Mouse (Mus musculus): ENCODE measurements around the gene Prkag2. TPM values are rescaled to one million over a fixed set of nuclear protein-coding genes. Genes with fewer than 3 reads are reported as not detected.
A peak's percentile ranks its signal among the peaks of the same experiment; 100 is the strongest.

Prkag2 gene
- polyA plus RNA-seq, 2 experiments = 3.1 to 4.0 TPM

GRCm38 (mm10) chr5:25082542-25082941 is 17.9 kb downstream of the Prkag2 start:
- DNase-seq (ENCODE audit: low read depth in 3 of 3, low spot score in 3 of 3) (no peak), ATAC-seq (ENCODE audit: insufficient read depth) (no peak)
- TF ChIP-seq CTCF (IDR thresholded peaks at IDR 0.05; ENCODE audit: low read depth) = peak; percentile 64
- no peak for TF ChIP-seq EP300 (IDR thresholded peaks at IDR 0.05; ENCODE audit: low read depth)
- Histone ChIP-seq H3K4me1 (replicated peaks; ENCODE audit: control insufficient read depth in 2 of 2, insufficient read depth in 2 of 2, low read length in 1 of 2) (no peaks in the 10 kb centered on the region; a peak in 1 of 4 replicates), H3K36me3 (replicated peaks; ENCODE audit: control insufficient read depth, insufficient read depth, low read depth) (no peaks in the 10 kb centered on the region), H3K9ac (replicated peaks) (no peak overlapping the region), H3K27me3 (ENCODE audit: control insufficient read depth, insufficient read depth, low read length) (no peaks in the 10 kb centered on the region), H3K4me2 (ENCODE audit: low read depth) (no peak overlapping the region), H3K9me3 (ENCODE audit: control insufficient read depth, low read length) (no peaks in the 10 kb centered on the region), H3K27ac (no peak overlapping the region), H3K4me3 (ENCODE audit: insufficient read depth in 1 of 2, low read depth in 2 of 2, low read length in 2 of 2) (no peak overlapping the region)
- WGBS (ENCODE audit: insufficient replicate concordance) = 28% methylated on average over 2 of the region's 2 CpGs

- ATAC-seq (ENCODE audit: insufficient read depth) (no peak), DNase-seq (ENCODE audit: low read depth in 3 of 3, low spot score in 3 of 3) (no peak)
- WGBS (ENCODE audit: insufficient replicate concordance) = 17% methylated on average over 16 of the region's 16 CpGs
- no peak for TF ChIP-seq EP300 (IDR thresholded peaks at IDR 0.05; ENCODE audit: low read depth)
- TF ChIP-seq CTCF (IDR thresholded peaks at IDR 0.05; ENCODE audit: low read depth) = no peak
- Histone ChIP-seq H3K9me3 (ENCODE audit: control insufficient read depth, low read length) (no peaks in the 10 kb centered on the region), H3K27ac (no peak overlapping the region), H3K36me3 (replicated peaks; ENCODE audit: control insufficient read depth, insufficient read depth, low read depth) (no peaks in the 10 kb centered on the region), H3K27me3 (ENCODE audit: control insufficient read depth, insufficient read depth, low read length) (no peaks in the 10 kb centered on the region), H3K4me1 (replicated peaks; ENCODE audit: control insufficient read depth in 2 of 2, insufficient read depth in 2 of 2, low read length in 1 of 2) (no peaks in the 10 kb centered on the region), H3K4me2 (ENCODE audit: low read depth) (no peak overlapping the region; the same call in 1 of the 2 replicates), H3K4me3 (ENCODE audit: insufficient read depth in 1 of 2, low read depth in 2 of 2, low read length in 2 of 2) (no peak overlapping the region), H3K9ac (replicated peaks) (no peak overlapping the region)
These were observed 18.9 kb downstream of the Prkag2 start for GRCm38 (mm10) chr5:25081545-25081944.

- Histone ChIP-seq H3K27ac (no peak overlapping the region), H3K4me3 (ENCODE audit: insufficient read depth in 1 of 2, low read depth in 2 of 2, low read length in 2 of 2) (no peak overlapping the region), H3K4me2 (ENCODE audit: low read depth) (no peak overlapping the region), H3K27me3 (ENCODE audit: control insufficient read depth, insufficient read depth, low read length) (no peaks in the 10 kb centered on the region), H3K36me3 (replicated peaks; ENCODE audit: control insufficient read depth, insufficient read depth, low read depth) (no peaks in the 10 kb centered on the region), H3K9ac (replicated peaks) (no peak overlapping the region), H3K4me1 (replicated peaks; ENCODE audit: control insufficient read depth in 2 of 2, insufficient read depth in 2 of 2, low read length in 1 of 2) (no peaks in the 10 kb centered on the region), H3K9me3 (ENCODE audit: control insufficient read depth, low read length) (no peaks in the 10 kb centered on the region)
- WGBS (ENCODE audit: insufficient replicate concordance) = 36% methylated on average over 3 of the region's 3 CpGs
- TF ChIP-seq CTCF (IDR thresholded peaks at IDR 0.05; ENCODE audit: low read depth) = no peak
- TF ChIP-seq EP300 (IDR thresholded peaks at IDR 0.05; ENCODE audit: low read depth) = no peak
- ATAC-seq (ENCODE audit: insufficient read depth) (no peak), DNase-seq (ENCODE audit: low read depth in 3 of 3, low spot score in 3 of 3) (no peak)
These were observed 19.4 kb downstream of the Prkag2 start for GRCm38 (mm10) chr5:25080994-25081393.

GRCm38 (mm10) chr5:25080438-25080945 is 19.9 kb downstream of the Prkag2 start:
- Histone ChIP-seq H3K4me1 (replicated peaks; ENCODE audit: control insufficient read depth in 2 of 2, insufficient read depth in 2 of 2, low read length in 1 of 2) (no peaks in the 10 kb centered on the region), H3K9ac (replicated peaks) (no peak overlapping the region), H3K9me3 (ENCODE audit: control insufficient read depth, low read length) (no peaks in the 10 kb centered on the region), H3K27ac (no peak overlapping the region), H3K27me3 (ENCODE audit: control insufficient read depth, insufficient read depth, low read length) (no peaks in the 10 kb centered on the region), H3K4me3 (ENCODE audit: insufficient read depth in 1 of 2, low read depth in 2 of 2, low read length in 2 of 2) (no peak overlapping the region), H3K36me3 (replicated peaks; ENCODE audit: control insufficient read depth, insufficient read depth, low read depth) (no peaks in the 10 kb centered on the region), H3K4me2 (ENCODE audit: low read depth) (no peak overlapping the region)
- no peak for DNase-seq (ENCODE audit: low read depth in 3 of 3, low spot score in 3 of 3)
- no peak for ATAC-seq (ENCODE audit: insufficient read depth)
- TF ChIP-seq EP300 (IDR thresholded peaks at IDR 0.05; ENCODE audit: low read depth) (no peak), CTCF (IDR thresholded peaks at IDR 0.05; ENCODE audit: low read depth) (no peak)
- WGBS (ENCODE audit: insufficient replicate concordance) = 60% methylated on average over 9 of the region's 9 CpGs

- Histone ChIP-seq H3K27ac (no peak overlapping the region), H3K4me1 (replicated peaks; ENCODE audit: control insufficient read depth in 2 of 2, insufficient read depth in 2 of 2, low read length in 1 of 2) (no peaks in the 10 kb centered on the region), H3K4me3 (ENCODE audit: insufficient read depth in 1 of 2, low read depth in 2 of 2, low read length in 2 of 2) (no peak overlapping the region), H3K36me3 (replicated peaks; ENCODE audit: control insufficient read depth, insufficient read depth, low read depth) (no peaks in the 10 kb centered on the region), H3K9ac (replicated peaks) (no peak overlapping the region), H3K27me3 (ENCODE audit: control insufficient read depth, insufficient read depth, low read length) (no peaks in the 10 kb centered on the region), H3K4me2 (ENCODE audit: low read depth) (no peak overlapping the region), H3K9me3 (ENCODE audit: control insufficient read depth, low read length) (no peaks in the 10 kb centered on the region)
- TF ChIP-seq CTCF (IDR thresholded peaks at IDR 0.05; ENCODE audit: low read depth) = no peak
- no peak for TF ChIP-seq EP300 (IDR thresholded peaks at IDR 0.05; ENCODE audit: low read depth)
- ATAC-seq (ENCODE audit: insufficient read depth) = no peak
- no peak for DNase-seq (ENCODE audit: low read depth in 3 of 3, low spot score in 3 of 3)
- WGBS (ENCODE audit: insufficient replicate concordance) = 67% methylated on average over 9 of the region's 9 CpGs
These were observed 20.6 kb downstream of the Prkag2 start for GRCm38 (mm10) chr5:25079766-25080265.
